Mouse (Mus musculus) spleen, adult 12 weeks (tissue): ENCODE measurements around the gene Gdpgp1.

ENCODE experiments used
- DNase-seq: peaks from one replicate; pipeline ENCODE4 v3.0.0; 2022; ENCODE audit warnings: low spot score

Gdpgp1 gene

GRCm38 (mm10) chr7:80199851-80200587 lies 32.6 kb upstream of the Gdpgp1 start:
- no peak for DNase-seq

DNA sequence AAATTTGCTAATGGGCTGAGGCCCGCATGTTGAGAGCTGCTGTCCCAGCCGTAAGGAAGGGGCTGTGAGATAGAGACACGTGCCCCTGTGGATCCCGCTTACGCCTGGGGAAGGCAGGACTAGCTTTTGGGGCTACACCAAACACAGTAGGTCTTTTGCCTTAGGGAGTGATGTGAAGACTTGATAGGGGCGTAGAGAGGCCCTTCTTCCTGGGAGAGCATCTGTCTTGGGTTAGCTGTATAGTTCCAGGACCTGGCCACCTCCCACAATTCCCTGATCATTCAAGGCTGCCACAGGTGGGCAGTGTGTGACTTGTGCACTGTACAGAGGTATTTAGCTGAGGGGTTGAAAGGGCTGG lies 32.1 kb upstream of the Gdpgp1 start:
- DNase-seq, result no peak

GRCm38 (mm10) chr7:80200963-80201539 lies 31.6 kb upstream of the Gdpgp1 start:
- no peak for DNase-seq

- no peak for DNase-seq
These were observed 30.7 kb upstream of the Gdpgp1 start for GRCm38 (mm10) chr7:80201888-80202540.

- no peak for DNase-seq
These were observed 29.7 kb upstream of the Gdpgp1 start for GRCm38 (mm10) chr7:80202961-80203360.

- DNase-seq, result no peak
These were observed 29.0 kb upstream of the Gdpgp1 start for GRCm38 (mm10) chr7:80203638-80204096.

GRCm38 (mm10) chr7:80204362-80204761 lies 28.3 kb upstream of the Gdpgp1 start:
- no peak for DNase-seq

GRCm38 (mm10) chr7:80204961-80205360 lies 27.7 kb upstream of the Gdpgp1 start:
- no peak for DNase-seq

GRCm38 (mm10) chr7:80205705-80206589 lies 26.7 kb upstream of the Gdpgp1 start:
- no peak for DNase-seq

- DNase-seq, result no peak
These were observed 25.3 kb upstream of the Gdpgp1 start for GRCm38 (mm10) chr7:80207314-80207731.

GRCm38 (mm10) chr7:80208026-80208642 lies 24.5 kb upstream of the Gdpgp1 start:
- peak; percentile 49 for DNase-seq

DNA sequence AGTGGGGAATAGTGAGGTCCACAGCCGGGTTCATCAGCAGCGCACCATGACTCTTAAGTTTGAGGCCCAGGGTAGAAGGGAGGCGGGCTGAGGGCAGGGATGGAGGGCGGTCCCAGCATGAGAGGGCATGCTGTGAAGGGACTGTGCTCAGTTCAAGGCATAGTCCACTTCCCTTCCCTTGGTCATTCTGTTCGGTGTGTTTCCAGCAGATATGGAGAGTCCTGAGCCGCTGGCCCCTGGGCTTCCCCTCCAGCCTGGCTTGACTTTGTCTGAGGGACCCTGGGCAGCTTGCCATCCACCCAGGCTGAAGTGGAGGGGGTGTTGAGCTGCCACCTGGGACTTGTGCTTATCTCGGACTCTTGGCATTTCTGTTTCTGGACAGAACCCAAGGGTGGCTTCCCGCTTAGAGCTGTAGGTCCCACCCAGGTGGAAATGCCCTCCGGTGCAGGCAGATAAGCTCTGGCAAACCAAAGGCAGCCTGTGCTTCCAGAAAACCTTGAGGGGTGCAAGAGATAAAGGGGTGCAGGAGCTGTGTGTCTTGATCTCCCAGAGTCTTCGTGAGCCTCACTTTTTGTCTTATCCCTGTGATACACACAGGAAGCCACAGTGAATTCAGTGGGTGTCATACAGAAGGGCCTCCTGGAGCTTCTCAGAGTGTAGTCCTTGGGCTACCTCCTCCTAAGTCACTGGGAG lies 23.8 kb upstream of the Gdpgp1 start:
- peak; percentile 85 for DNase-seq

GRCm38 (mm10) chr7:80209669-80210068 lies 23.0 kb upstream of the Gdpgp1 start:
- DNase-seq, result peak; percentile 51

DNA sequence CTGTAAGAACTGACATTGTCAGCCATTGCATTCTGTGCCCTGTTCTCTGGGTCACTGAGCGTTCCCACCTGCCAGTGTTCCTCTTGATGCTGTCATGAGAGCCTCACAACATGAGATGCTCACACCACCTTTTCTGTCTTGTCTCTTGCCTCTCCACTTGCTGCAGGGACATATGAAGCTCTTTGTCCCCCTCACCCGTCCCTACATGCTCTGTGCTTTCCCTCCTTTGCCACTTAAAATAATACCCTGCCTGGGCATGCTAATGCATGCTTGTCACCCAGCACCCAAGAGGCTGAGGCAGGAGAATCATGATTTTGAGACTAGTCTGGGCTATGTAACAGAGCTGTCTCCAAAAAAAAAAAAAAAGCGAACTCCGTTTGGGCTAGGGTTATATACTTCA lies 21.7 kb upstream of the Gdpgp1 start:
- DNase-seq, result no peak

DNA sequence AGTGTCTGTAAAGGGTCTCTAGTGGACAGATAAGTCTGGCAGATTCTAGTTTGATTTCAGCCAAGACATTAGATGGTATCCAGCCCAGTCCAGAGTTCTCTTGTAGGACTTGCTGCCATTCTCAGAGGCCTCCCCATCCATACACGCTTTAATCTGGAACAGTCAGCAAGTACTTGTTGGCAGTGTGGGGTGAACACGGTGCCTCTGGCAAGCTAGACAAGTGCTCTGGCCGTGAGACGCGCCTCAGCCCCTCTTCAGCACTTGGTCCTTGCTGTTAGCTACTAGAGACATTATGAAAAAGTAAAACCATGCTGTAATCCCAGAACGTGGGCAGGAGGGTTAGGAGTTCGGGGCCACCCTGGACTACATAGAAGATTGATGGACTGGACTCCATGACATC lies 19.1 kb upstream of the Gdpgp1 start:
- no peak for DNase-seq

GRCm38 (mm10) chr7:80214459-80214858 lies 18.2 kb upstream of the Gdpgp1 start:
- no peak for DNase-seq

GRCm38 (mm10) chr7:80215398-80215797 lies 17.3 kb upstream of the Gdpgp1 start:
- DNase-seq, result peak; percentile 68

GRCm38 (mm10) chr7:80216566-80216965 lies 16.1 kb upstream of the Gdpgp1 start:
- DNase-seq, result no peak

- no peak for DNase-seq
These were observed 14.0 kb upstream of the Gdpgp1 start for GRCm38 (mm10) chr7:80218666-80219065.

DNA sequence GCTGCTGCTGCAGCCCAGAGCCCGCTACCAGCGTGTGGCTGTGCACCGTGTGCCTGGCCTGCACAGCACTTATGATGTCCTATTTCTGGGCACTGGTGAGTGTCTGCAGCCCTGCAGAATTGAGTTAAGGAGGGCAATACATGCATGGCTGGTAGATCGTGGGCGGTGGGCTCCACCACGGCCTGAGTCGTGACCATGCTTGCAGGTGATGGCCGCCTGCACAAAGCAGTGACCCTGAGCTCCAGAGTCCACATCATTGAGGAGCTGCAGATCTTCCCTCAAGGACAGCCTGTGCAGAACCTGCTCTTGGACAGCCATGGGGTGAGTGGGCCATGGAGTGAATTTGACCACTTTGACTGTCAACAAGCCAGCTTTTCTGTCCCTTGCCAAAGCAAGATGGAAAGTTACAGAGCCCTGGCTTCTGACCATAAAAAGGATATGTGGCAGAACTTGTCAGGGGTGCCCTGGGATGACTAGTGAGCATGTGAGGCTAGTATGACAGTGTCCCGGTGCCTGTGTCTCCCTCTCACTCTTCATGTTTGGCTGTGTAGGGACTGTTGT lies 12.3 kb upstream of the Gdpgp1 start:
- no peak for DNase-seq

GRCm38 (mm10) chr7:80221179-80221750 lies 11.4 kb upstream of the Gdpgp1 start:
- no peak for DNase-seq
